Mouse (Mus musculus): Measurements from ENCODE around the gene Cep104.

DNA sequence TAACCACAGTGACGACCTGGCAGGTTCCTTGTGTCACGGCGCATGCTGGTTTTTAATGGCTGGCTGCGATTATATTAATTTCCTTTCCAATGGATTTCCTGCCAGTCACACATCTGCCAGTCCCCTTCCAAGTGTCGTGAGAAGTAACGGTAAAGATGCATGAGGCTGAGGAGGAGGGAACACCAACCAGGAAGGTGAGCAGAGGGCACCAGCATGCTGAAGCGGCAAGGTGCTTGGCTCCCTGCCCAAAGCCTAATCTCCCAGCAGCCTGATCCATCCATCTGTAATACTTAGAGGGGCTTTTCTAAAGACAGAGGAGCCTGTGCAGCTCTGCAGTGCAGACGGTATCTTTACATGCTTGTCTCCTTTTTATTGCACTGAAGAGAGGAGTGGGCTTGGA, 19.3 kb upstream of the Cep104 start:
- TF ChIP-seq CTCF (IDR thresholded peaks at IDR 0.05; ENCODE audit: borderline replicate concordance, insufficient read depth, low read length) (no peak), POLR2A (IDR thresholded peaks at IDR 0.05; ENCODE audit: low read depth, low read length) (no peak)
